Mouse (Mus musculus) embryonic facial prominence, embryonic 13.5 days (tissue): ENCODE measurements around the gene Atp5b. TPM values are rescaled to one million over a fixed set of nuclear protein-coding genes. Genes with fewer than 3 reads are reported as not detected.

ENCODE experiments used
- ATAC-seq: fragments of 200-750 bp; cut with Nextera tagmentation; 2 replicates; pipeline ENCODE4 v1.8.0; 2017; ENCODE audit warnings: low read depth; ENCODE audit not compliant: insufficient number of reproducible peaks, insufficient read depth, low FRiP score, low TSS enrichment
- H3K27ac ChIP-seq: fragments of 300-500 bp; sonication (generic); 2 replicates; pipeline ENCODE4 v1.5.1; 2015; ENCODE audit warnings: moderate library complexity, mild to moderate bottlenecking, inconsistent platforms
- H3K27me3 ChIP-seq: fragments of 300-500 bp; sonication (generic); 2 replicates; pipeline ENCODE4 v1.6.1; 2015; ENCODE audit warnings: mild to moderate bottlenecking, inconsistent platforms
- H3K36me3 ChIP-seq: fragments of 300-500 bp; sonication (generic); 2 replicates; pipeline ENCODE4 v1.6.1; 2015; ENCODE audit warnings: mild to moderate bottlenecking, inconsistent platforms
- H3K4me1 ChIP-seq: fragments of 300-500 bp; sonication (generic); 2 replicates; pipeline ENCODE4 v1.6.1; 2015; ENCODE audit warnings: inconsistent platforms
- H3K4me2 ChIP-seq: fragments of 300-500 bp; sonication (generic); 2 replicates; pipeline ENCODE4 v1.6.1; 2015; ENCODE audit warnings: moderate library complexity, mild to moderate bottlenecking, inconsistent platforms
- H3K4me3 ChIP-seq: fragments of 300-500 bp; sonication (generic); 2 replicates; pipeline ENCODE4 v1.5.1; 2015; ENCODE audit warnings: mild to moderate bottlenecking, inconsistent platforms
- H3K9ac ChIP-seq: fragments of 300-500 bp; sonication (generic); 2 replicates; pipeline ENCODE4 v1.6.1; 2015; ENCODE audit warnings: mild to moderate bottlenecking, inconsistent platforms
- H3K9me3 ChIP-seq: fragments of 300-500 bp; sonication (generic); 2 replicates; pipeline ENCODE4 v1.6.1; 2016; ENCODE audit warnings: inconsistent platforms
- WGBS: fragments of 180-500 bp; shearing (Covaris S2); methylation state at CpG from one replicate; pipeline ENCODE4 v1.1.7; 2015; ENCODE audit warnings: mixed read lengths; 5-methylcytosine and 5-hydroxymethylcytosine counted together
- polyA plus RNA-seq: library from polyadenylated mRNA; unstranded; fragments of >200 nt; fragmentation: Nextera tagmentation; extraction: Ambion mirVana; gene quantifications from 2 replicates; pipeline ENCODE4 v1.2.1, GENCODE M21; 2015

Atp5b gene
- polyA plus RNA-seq, 1 experiment from 2014 or later = 2,050 TPM

DNA sequence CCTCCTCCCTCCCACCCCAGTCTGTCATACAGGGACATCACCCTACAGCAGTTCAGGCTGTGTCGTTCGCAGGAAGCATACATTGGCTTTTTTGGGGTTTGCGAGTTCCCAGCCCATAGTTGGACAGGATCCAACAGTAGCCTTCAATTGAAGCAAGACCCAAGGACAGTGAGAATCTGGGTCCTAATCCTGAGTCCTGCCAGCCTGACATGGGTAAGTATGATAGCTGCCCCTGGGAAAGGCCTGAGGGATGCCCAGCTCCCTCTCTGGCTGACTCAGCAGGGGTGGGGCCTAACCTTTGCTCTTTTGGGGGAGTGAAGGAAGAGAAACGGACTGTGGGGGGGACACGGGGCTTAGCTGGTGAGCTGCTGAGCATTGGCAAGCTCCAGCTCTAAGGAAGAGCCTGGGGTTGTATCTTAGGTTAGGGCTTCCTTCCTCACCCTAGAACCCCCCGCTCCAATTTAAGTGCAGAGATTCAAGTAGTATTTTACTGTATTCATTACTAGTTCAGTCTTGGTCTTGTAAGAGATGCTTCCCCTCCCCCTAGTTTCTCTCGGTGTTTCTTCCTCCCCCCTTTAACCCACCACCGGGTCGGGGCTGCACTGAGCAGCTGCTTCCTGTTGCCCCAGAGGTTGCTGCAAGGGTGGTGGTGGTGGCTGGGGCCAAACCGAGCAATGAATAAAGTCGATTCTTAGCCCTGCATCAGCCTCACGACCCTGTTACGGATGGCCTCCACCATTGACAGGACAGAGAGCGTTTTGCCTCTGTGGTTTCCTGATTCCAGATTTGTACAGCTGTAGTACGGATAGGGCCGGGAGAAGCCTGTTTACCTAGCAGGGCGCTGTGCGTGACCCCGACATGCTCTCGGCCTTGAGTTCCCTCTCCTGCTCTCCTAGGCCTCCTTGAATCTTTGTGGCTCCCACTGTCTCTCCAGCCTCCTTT lies 8.8 kb downstream of the Atp5b start, which contains the start of gene Baz2a:
TSS of gene Baz2a (plus strand) at position 14 of the 942 bp plus-strand sequence.
- ATAC-seq = no peak
- peak within 1 kb of the TSS; percentile 74 for H3K4me3 ChIP-seq
- peak within 1 kb of the TSS; percentile 92 for H3K4me2 ChIP-seq
- H3K27me3 ChIP-seq = no peaks in the 10 kb centered on the region
- peak within 1 kb of the TSS; percentile 90 for H3K27ac ChIP-seq
- no peaks in the 10 kb centered on the region for H3K9me3 ChIP-seq
- H3K4me1 ChIP-seq = peaks cover 46% of the 10 kb centered on the region
- 1% methylated on average over 20 of the region's 20 CpGs for WGBS
- peak within 1 kb of the TSS; percentile 80 for H3K9ac ChIP-seq
- peaks cover 37% of the 10 kb centered on the region for H3K36me3 ChIP-seq

DNA sequence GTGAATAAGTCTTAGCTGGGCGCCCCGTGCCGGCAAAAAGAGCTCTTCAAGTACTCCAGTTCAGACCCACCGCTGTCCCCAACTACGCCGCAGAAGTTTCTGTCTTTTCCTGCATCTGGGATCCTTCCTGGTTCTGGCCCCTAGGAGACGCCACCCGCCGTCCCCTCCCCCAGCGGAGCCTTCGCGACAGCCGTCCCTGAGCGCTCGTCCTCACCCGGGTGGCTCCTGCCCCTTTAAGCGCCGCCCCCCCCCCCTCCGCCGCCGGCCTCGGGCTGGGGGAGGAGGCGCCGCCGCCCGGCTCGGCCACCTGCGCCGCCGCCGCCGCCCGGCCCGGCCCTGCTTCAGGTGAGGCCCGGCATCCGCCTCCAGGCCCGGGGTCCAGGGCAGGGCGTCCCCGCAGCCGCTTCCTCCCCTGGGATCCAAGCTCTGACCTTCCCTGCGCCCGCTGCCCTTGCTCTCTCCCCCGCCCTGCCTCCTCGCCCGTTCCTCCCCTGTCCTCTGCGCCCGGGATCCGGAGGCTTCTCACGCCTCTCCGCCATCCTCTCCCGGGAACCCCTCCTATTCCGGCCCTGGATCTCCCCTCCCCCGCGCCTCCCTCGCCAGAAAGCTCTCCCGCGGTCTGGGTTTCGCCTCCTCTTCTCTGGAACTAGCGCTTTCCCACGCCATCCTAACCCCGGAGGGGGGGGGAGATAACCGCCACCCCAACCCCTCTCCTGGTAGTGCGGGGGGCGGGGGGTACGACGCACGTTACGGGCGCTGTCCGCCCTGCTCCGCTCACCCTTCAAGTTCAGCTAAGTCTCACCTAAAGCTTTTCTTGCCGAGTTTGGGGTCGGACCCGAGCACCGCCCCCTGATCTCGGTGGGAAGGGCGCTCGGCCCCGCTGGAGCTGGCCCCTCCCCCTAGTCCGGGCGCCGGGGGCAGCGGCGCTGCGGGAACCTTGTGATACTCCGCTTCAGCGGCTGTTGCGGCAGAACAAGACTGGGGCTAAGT lies 9.7 kb downstream of the Atp5b start:
- Histone ChIP-seq H3K36me3 (peaks cover 27% of the 10 kb centered on the region), H3K4me2 (peak overlapping the region; percentile 92), H3K9me3 (no peaks in the 10 kb centered on the region), H3K4me3 (peak overlapping the region; percentile 74), H3K27me3 (no peaks in the 10 kb centered on the region), H3K4me1 (peaks cover 46% of the 10 kb centered on the region), H3K27ac (peak overlapping the region; percentile 90), H3K9ac (peak overlapping the region; percentile 80)
- peak; percentile 28 for ATAC-seq
- WGBS = under 1% methylated on average over 83 of the region's 88 CpGs

DNA sequence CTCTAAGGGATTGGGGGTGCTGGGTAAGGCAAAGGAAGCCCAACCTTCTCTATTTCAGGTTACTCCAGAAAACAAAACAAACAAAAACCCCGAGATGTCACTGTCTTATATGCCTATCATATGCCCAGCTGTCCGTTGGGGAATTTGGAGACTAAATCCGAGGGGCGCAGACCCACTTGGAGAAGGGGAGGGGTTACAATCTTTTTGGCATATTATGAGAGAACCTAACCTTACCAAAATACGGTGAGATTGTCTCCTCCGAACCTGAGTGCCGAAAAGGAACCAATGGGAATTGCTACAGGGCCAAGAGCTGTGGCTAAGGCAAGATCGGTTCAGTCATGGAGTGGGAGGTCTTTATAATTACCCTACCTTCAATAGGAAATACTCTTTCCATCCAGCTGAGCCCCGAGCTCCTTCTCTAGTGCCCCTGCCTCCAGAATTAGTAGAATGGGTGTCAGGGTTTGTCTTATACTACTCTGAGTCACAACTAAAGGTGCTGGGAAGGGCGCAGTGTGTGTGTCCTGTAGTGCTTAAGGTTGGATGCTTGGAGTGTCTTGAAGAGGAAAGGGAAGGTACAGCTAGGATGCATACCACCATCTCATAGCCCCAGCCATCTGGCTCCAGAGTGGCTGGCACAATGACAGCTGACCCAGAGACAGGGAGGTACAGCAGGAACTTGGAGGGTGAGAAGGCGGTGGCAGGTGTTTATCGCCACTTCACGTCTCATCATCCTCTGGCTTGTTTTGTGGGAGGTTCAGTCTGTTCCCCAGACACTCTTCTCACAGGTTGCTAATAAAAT lies 10.6 kb downstream of the Atp5b start:
- Histone ChIP-seq H3K27ac (peak overlapping the region; percentile 90), H3K9me3 (no peaks in the 10 kb centered on the region), H3K4me3 (peak overlapping the region; percentile 74), H3K4me1 (peaks cover 54% of the 10 kb centered on the region), H3K4me2 (peak overlapping the region; percentile 92), H3K9ac (peak overlapping the region; percentile 80), H3K36me3 (peaks cover 18% of the 10 kb centered on the region), H3K27me3 (no peaks in the 10 kb centered on the region)
- WGBS = 22% methylated on average over 13 of the region's 13 CpGs
- ATAC-seq = no peak

DNA sequence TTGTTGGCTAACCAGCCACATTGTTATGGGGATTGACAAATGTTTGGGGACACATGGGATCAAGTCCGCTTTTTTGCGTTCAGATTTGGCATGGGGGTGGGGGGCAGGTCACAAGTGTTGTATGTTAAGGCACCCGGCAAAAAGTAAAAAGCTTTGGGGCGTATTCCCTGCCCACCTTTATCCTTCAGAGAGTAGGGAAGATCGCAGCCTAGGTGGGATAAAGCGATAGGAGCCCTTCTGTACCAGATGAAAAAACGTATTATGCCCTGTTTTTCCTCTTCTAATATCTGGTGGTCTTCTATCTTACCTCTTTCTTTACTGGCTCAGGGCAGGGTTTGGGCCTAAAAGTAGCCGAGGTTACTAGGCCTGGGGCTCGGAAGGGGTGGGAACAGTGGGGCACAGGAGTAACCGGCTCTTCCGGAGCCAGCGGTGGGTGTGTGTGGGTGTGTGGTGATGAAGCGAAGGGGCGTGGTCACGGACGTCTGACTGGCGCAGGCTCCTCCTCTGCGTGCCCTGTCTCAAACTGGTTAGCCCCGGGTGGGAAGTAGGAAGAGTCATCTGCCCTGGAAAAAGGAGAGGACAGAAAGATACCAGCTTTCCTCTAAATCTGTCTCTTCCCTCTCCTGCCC lies 11.4 kb downstream of the Atp5b start:
- H3K4me3 ChIP-seq = peak overlapping the region; percentile 74
- H3K9ac ChIP-seq = no peak overlapping the region
- peaks cover 58% of the 10 kb centered on the region for H3K4me1 ChIP-seq
- H3K27ac ChIP-seq = peak overlapping the region; percentile 40
- H3K9me3 ChIP-seq = no peaks in the 10 kb centered on the region
- WGBS = 11% methylated on average over 19 of the region's 19 CpGs
- ATAC-seq = peak; percentile 48; the same call in 1 of the 2 replicates
- no peaks in the 10 kb centered on the region for H3K27me3 ChIP-seq
- peaks cover 11% of the 10 kb centered on the region for H3K36me3 ChIP-seq
- peak overlapping the region; percentile 92 for H3K4me2 ChIP-seq

GRCm38 (mm10) chr10:128095003-128095636 lies 12.0 kb downstream of the Atp5b start:
- Histone ChIP-seq H3K9ac (no peak overlapping the region), H3K4me3 (peak overlapping the region; percentile 74), H3K27ac (peak overlapping the region; percentile 40; the same call in 1 of the 2 replicates), H3K27me3 (no peaks in the 10 kb centered on the region), H3K4me2 (peak overlapping the region; percentile 92), H3K9me3 (no peaks in the 10 kb centered on the region), H3K36me3 (peaks cover 4% of the 10 kb centered on the region), H3K4me1 (peaks cover 58% of the 10 kb centered on the region)
- WGBS = 21% methylated on average over 9 of the region's 9 CpGs
- no peak for ATAC-seq

GRCm38 (mm10) chr10:128096313-128096692 lies 13.2 kb downstream of the Atp5b start:
- no peaks in the 10 kb centered on the region for H3K36me3 ChIP-seq
- H3K4me3 ChIP-seq = peak overlapping the region; percentile 100
- H3K4me2 ChIP-seq = peak overlapping the region; percentile 81
- H3K27ac ChIP-seq = no peak overlapping the region
- H3K27me3 ChIP-seq = no peaks in the 10 kb centered on the region
- no peaks in the 10 kb centered on the region for H3K9me3 ChIP-seq
- peaks cover 50% of the 10 kb centered on the region for H3K4me1 ChIP-seq
- no peak for ATAC-seq
- no peak overlapping the region for H3K9ac ChIP-seq
- WGBS = 19% methylated on average over 4 of the region's 4 CpGs

- no peaks in the 10 kb centered on the region for H3K27me3 ChIP-seq
- H3K36me3 ChIP-seq = no peaks in the 10 kb centered on the region
- peaks cover 44% of the 10 kb centered on the region for H3K4me1 ChIP-seq
- under 1% methylated on average over 82 of the region's 86 CpGs for WGBS
- peak overlapping the region; percentile 82 for H3K27ac ChIP-seq
- H3K4me2 ChIP-seq = peak overlapping the region; percentile 81
- peak overlapping the region; percentile 100 for H3K4me3 ChIP-seq
- H3K9me3 ChIP-seq = no peaks in the 10 kb centered on the region
- ATAC-seq = peak; percentile 73
- peak overlapping the region; percentile 89 for H3K9ac ChIP-seq
These were observed 13.9 kb downstream of the Atp5b start for GRCm38 (mm10) chr10:128096693-128097586.

GRCm38 (mm10) chr10:128097587-128097971 lies 14.5 kb downstream of the Atp5b start:
- no peak for ATAC-seq
- peak overlapping the region; percentile 82 for H3K27ac ChIP-seq
- peak overlapping the region; percentile 89 for H3K9ac ChIP-seq
- H3K36me3 ChIP-seq = no peaks in the 10 kb centered on the region
- no peaks in the 10 kb centered on the region for H3K9me3 ChIP-seq
- peak overlapping the region; percentile 100 for H3K4me3 ChIP-seq
- peaks cover 40% of the 10 kb centered on the region for H3K4me1 ChIP-seq
- under 1% methylated on average over 13 of the region's 13 CpGs for WGBS
- peak overlapping the region; percentile 81 for H3K4me2 ChIP-seq
- H3K27me3 ChIP-seq = no peaks in the 10 kb centered on the region

DNA sequence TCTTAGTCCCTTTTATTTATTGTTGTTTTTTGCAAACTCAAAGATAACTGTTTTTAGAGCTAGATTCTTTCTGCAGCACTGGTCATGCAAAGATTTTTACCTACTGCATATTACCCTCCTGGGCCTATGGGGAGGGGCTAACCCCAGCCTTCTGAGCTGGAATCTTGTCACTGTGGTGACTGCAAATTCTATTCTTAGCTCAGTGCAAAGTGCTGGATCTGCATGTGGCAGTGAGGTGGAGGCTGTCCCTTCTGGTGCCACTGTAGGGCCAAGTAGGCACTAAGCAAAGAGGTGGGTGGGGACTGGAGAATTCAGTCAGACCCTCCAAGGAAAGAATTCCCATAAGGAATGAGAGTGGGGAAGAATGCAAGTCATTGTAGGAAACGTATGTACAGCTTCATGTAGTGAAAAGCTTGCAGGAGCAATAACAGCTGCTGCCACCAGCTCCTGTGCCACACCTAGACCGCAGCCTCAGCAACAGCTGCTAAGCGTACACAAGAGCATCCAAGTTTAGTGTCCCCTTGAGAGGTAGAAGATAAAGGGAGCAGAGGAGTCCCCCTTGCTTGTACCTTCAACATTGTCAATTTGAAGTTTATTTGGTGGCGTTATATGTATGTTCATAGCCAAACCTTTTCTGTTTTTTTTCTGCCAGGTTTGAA lies 27.2 kb downstream of the Atp5b start:
- no peaks in the 10 kb centered on the region for H3K27me3 ChIP-seq
- no peaks in the 10 kb centered on the region; the same call in 1 of the 2 replicates for H3K4me1 ChIP-seq
- WGBS = 86% methylated on average over 4 of the region's 4 CpGs
- no peak overlapping the region for H3K9ac ChIP-seq
- no peak overlapping the region for H3K4me3 ChIP-seq
- no peak overlapping the region for H3K4me2 ChIP-seq
- H3K27ac ChIP-seq = no peak overlapping the region
- no peak for ATAC-seq
- H3K36me3 ChIP-seq = peaks cover 61% of the 10 kb centered on the region
- no peaks in the 10 kb centered on the region for H3K9me3 ChIP-seq
